Mouse (Mus musculus): ENCODE results near the gene Stox2.

GRCm38 (mm10) chr8:47182771-47183558 is 263.2 kb downstream of the Stox2 start:
- TF ChIP-seq POLR2A (IDR thresholded peaks at IDR 0.05; ENCODE audit: insufficient read depth, low read depth, low read length), result no peak
- no peak for TF ChIP-seq CTCF (IDR thresholded peaks at IDR 0.05; ENCODE audit: insufficient read depth, low read depth, low read length)
